Mouse (Mus musculus): ENCODE data around the gene Gm6588. TPM values are rescaled to one million over a fixed set of nuclear protein-coding genes. Genes with fewer than 3 reads are reported as not detected.

Gm6588 gene
- polyA plus RNA-seq, 1 experiment from 2014 or later, result not detected

- no peak for ATAC-seq
- Histone ChIP-seq H3K36me3 (no peaks in the 10 kb centered on the region), H3K4me2 (replicated peaks) (no peak overlapping the region), H3K27ac (no peak overlapping the region), H3K27me3 (replicated peaks) (peaks cover 3% of the 10 kb centered on the region; the same call in 1 of the 2 replicates), H3K9me3 (no peaks in the 10 kb centered on the region), H3K4me3 (replicated peaks) (no peak overlapping the region), H3K4me1 (replicated peaks) (no peaks in the 10 kb centered on the region), H3K9ac (no peak overlapping the region)
- 47% methylated on average over 19 of the region's 19 CpGs for whole genome bisulfite sequencing
Measured at GRCm38 (mm10) chr5:112481946-112482410, 32.8 kb downstream of the Gm6588 start.

DNA sequence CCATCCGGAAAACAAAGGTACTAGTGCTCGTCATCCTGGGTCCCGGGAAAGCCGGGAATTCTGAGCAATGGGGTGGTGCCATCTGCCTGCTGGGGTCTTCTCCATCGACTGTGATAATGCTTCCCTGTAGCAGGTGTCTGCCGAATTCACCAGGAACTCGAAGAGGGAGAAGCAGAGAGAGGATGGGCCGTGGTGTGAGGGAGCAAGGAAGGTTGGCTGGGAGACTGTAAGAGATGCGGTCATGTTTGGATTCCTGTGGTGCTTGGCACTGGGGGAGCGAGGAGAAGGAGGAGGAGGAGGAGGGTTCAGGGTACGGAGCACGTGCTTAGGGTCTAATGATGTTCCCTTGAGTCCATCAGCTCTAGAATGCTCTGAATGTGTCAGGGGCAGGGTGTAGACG is 33.3 kb downstream of the Gm6588 start:
- H3K27ac ChIP-seq, result no peak overlapping the region
- 69% methylated on average over 13 of the region's 13 CpGs for WGBS
- ATAC-seq, result no peak
- no peak overlapping the region for H3K4me2 ChIP-seq (replicated peaks)
- H3K9ac ChIP-seq, result no peak overlapping the region
- H3K27me3 ChIP-seq (replicated peaks), result peaks cover 3% of the 10 kb centered on the region; the same call in 1 of the 2 replicates
- H3K9me3 ChIP-seq, result no peaks in the 10 kb centered on the region
- no peaks in the 10 kb centered on the region for H3K36me3 ChIP-seq
- H3K4me1 ChIP-seq (replicated peaks), result no peaks in the 10 kb centered on the region
- no peak overlapping the region for H3K4me3 ChIP-seq (replicated peaks)

DNA sequence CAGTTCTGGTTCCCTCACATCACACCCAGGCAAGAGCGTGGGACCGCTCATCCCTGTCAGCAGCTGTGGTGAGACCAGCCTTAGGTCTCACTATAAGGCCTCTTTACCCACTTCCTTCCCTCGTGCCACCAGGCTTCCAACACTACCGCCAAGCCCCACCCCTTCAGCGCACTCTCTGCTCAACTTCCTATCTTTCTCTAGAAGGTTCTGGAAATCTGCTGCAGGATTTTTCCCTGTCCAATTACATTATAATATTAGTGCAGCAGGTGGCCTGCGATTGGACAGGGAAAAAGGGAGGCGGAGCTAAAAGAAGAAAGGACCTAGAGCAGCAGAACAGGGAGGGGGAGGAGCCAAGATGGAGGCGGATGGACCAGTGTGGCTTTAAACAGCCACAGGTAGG is 33.8 kb downstream of the Gm6588 start:
- no peak overlapping the region for H3K4me3 ChIP-seq (replicated peaks)
- H3K9me3 ChIP-seq, result no peaks in the 10 kb centered on the region
- no peaks in the 10 kb centered on the region for H3K36me3 ChIP-seq
- H3K4me2 ChIP-seq (replicated peaks), result no peak overlapping the region
- H3K27ac ChIP-seq, result no peak overlapping the region
- 78% methylated on average over 8 of the region's 8 CpGs for WGBS
- H3K4me1 ChIP-seq (replicated peaks), result no peaks in the 10 kb centered on the region
- H3K27me3 ChIP-seq (replicated peaks), result peaks cover 2% of the 10 kb centered on the region; the same call in 1 of the 2 replicates
- ATAC-seq, result no peak
- H3K9ac ChIP-seq, result no peak overlapping the region

- no peak overlapping the region for H3K9ac ChIP-seq
- no peaks in the 10 kb centered on the region for H3K36me3 ChIP-seq
- H3K4me1 ChIP-seq (replicated peaks), result no peaks in the 10 kb centered on the region
- H3K27ac ChIP-seq, result no peak overlapping the region
- H3K27me3 ChIP-seq (replicated peaks), result no peaks in the 10 kb centered on the region; the same call in 1 of the 2 replicates
- H3K9me3 ChIP-seq, result no peaks in the 10 kb centered on the region
- 0 out of 2 replicates have a peak, but pooled peaks have one; percentile 31 for ATAC-seq
- H3K4me3 ChIP-seq (replicated peaks), result no peak overlapping the region
- 31% methylated on average over 13 of the region's 13 CpGs for WGBS
- no peak overlapping the region for H3K4me2 ChIP-seq (replicated peaks)
Measured at GRCm38 (mm10) chr5:112484924-112485715, 35.9 kb downstream of the Gm6588 start.

DNA sequence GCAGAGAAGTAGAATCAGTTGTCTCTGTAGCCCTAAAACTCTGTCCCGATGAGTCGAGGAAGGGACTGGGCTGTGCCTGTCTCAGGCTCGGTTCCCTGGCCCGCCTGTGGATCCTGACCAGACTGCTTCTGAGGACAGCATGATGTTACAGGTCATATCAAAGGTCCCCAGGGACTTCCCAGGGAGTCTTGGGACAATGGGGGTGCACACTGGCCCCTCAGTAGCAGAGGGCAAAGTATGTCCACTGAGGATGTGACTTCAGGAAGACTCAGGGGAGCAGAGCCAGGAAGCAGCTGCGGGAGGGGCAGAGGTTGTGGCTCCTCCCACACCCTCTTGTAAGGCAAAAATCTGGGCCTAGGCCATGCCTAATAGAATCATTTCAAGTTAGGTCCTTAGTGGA is 37.2 kb downstream of the Gm6588 start:
- ATAC-seq, result no peak

GRCm38 (mm10) chr5:112487504-112487903 is 38.3 kb downstream of the Gm6588 start:
- Histone ChIP-seq H3K27ac (no peak overlapping the region), H3K9ac (no peak overlapping the region), H3K36me3 (no peaks in the 10 kb centered on the region), H3K9me3 (no peaks in the 10 kb centered on the region), H3K4me2 (replicated peaks) (no peak overlapping the region), H3K4me1 (replicated peaks) (no peaks in the 10 kb centered on the region), H3K27me3 (replicated peaks) (no peaks in the 10 kb centered on the region; the same call in 1 of the 2 replicates), H3K4me3 (replicated peaks) (no peak overlapping the region)
- no peak for ATAC-seq
- 86% methylated on average over 1 of the region's 1 CpGs for WGBS

More for the DNA sequence above, 37.2 kb downstream of the Gm6588 start:
- no peak overlapping the region for H3K27ac ChIP-seq
- H3K36me3 ChIP-seq, result no peaks in the 10 kb centered on the region
- H3K27me3 ChIP-seq (replicated peaks), result no peaks in the 10 kb centered on the region; the same call in 1 of the 2 replicates
- no peak overlapping the region for H3K4me3 ChIP-seq (replicated peaks)
- no peak overlapping the region for H3K4me2 ChIP-seq (replicated peaks)
- no peak overlapping the region for H3K9ac ChIP-seq
- no peaks in the 10 kb centered on the region for H3K9me3 ChIP-seq
- H3K4me1 ChIP-seq (replicated peaks), result no peaks in the 10 kb centered on the region
- WGBS, result 67% methylated on average over 5 of the region's 5 CpGs

DNA sequence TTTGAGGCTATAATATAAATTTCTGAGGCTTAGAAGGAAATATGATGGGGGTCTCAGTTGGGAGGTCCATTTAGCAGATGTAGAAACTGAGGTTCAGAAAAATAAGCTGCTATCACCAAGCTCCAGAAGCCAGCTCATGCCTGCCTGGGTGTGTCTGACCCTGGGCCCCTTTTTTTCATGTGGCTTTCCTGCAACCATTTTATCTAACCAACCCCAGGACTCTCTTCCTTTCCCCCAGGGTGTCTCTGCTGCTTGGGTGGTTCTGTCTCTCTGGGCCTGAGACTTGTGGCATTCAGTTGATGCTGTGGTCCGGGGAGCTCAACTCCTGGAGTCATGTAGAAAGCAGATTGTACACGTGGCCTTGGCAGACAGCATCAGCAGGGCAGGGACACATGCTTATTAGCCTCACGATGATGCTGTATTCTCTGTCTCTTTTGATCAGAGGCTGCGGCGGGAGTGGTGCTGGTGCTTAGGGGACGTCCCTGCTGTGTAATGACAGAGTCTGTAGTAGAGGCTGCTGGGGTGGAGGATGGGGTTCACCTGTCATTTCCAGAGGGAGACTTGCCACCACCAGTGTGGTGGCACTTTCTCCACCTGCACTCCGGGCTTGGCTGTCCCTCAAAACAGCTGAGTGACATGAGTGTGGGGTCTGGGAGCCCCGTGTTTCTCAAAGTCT is 39.0 kb downstream of the Gm6588 start:
- Histone ChIP-seq H3K4me1 (replicated peaks) (no peaks in the 10 kb centered on the region), H3K27ac (no peak overlapping the region), H3K9ac (no peak overlapping the region), H3K27me3 (replicated peaks) (no peaks in the 10 kb centered on the region; the same call in 1 of the 2 replicates), H3K4me3 (replicated peaks) (no peak overlapping the region), H3K4me2 (replicated peaks) (no peak overlapping the region), H3K9me3 (no peaks in the 10 kb centered on the region), H3K36me3 (no peaks in the 10 kb centered on the region)
- ATAC-seq, result no peak
- 70% methylated on average over 8 of the region's 8 CpGs for WGBS

DNA sequence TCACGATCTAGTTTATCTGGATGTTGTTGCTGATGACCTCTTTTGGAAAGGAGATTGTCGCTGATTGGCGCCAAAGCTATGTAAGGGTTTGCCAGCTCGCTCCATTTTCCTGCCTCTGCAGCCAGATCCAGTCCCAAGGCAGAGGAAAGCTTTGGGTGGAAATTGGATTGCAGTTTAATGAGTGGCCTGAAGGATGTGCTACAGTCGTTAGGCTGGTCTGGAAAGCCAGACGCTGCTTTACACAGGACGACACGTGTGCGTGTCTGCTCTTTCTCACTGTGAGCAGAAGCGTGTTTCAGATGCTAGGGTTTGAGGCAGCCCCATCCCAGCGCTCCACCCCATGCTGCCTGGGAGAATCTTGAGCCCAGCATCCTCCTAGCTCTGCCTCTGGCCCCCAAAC is 42.3 kb downstream of the Gm6588 start:
- Histone ChIP-seq H3K9ac (no peak overlapping the region), H3K4me2 (replicated peaks) (no peak overlapping the region), H3K9me3 (no peaks in the 10 kb centered on the region), H3K27me3 (replicated peaks) (no peaks in the 10 kb centered on the region), H3K4me3 (replicated peaks) (no peak overlapping the region), H3K36me3 (no peaks in the 10 kb centered on the region), H3K4me1 (replicated peaks) (no peaks in the 10 kb centered on the region), H3K27ac (no peak overlapping the region)
- 51% methylated on average over 11 of the region's 11 CpGs for WGBS
- no peak for ATAC-seq

- no peak overlapping the region for H3K4me3 ChIP-seq (replicated peaks)
- peak overlapping the region; percentile 20; the same call in 1 of the 2 replicates for H3K4me2 ChIP-seq (replicated peaks)
- 31% methylated on average over 11 of the region's 11 CpGs for WGBS
- ATAC-seq, result peak; percentile 70
- no peak overlapping the region for H3K9ac ChIP-seq
- H3K27me3 ChIP-seq (replicated peaks), result no peaks in the 10 kb centered on the region
- no peak overlapping the region for H3K27ac ChIP-seq
- no peaks in the 10 kb centered on the region for H3K36me3 ChIP-seq
- H3K4me1 ChIP-seq (replicated peaks), result no peaks in the 10 kb centered on the region
- H3K9me3 ChIP-seq, result no peaks in the 10 kb centered on the region
Measured at GRCm38 (mm10) chr5:112493492-112493891, 44.3 kb downstream of the Gm6588 start.

DNA sequence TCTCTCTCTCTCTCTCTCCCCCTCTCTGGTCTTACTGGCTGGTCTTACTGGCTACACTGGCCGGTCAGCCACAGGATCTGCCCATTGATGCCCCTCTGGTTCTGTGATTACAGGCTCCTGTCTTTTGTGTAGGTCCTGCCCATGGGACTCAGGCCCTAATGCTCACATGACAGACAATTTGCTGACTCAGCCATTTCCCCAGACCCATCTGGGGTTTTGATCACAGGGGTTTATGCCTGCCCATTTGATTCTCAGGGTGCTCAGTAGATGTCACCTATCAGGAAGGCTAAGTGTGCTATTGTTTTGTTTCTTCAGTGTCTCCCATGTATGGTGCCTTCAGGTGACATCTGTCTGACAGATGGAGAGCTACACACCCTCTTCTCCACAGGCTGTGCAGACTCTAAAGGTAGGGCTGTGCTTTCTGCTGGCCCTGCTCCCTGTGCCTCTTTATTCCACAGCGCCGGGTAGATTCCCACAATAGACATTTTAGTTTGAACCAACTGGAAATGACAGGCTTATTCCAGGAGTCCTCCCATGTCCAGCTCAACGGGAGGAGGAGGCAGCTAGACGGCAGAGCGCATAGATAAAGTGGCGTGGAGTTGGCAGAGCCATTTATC is 47.6 kb downstream of the Gm6588 start:
- Histone ChIP-seq H3K27ac (no peak overlapping the region), H3K27me3 (replicated peaks) (no peaks in the 10 kb centered on the region), H3K9me3 (no peaks in the 10 kb centered on the region), H3K4me3 (replicated peaks) (no peak overlapping the region), H3K4me2 (replicated peaks) (no peak overlapping the region), H3K36me3 (no peaks in the 10 kb centered on the region), H3K9ac (no peak overlapping the region), H3K4me1 (replicated peaks) (no peaks in the 10 kb centered on the region)
- 78% methylated on average over 7 of the region's 7 CpGs for WGBS
- no peak for ATAC-seq

- Histone ChIP-seq H3K27ac (peak overlapping the region; percentile 55), H3K36me3 (no peaks in the 10 kb centered on the region), H3K27me3 (replicated peaks) (no peaks in the 10 kb centered on the region), H3K4me3 (replicated peaks) (no peak overlapping the region), H3K9me3 (no peaks in the 10 kb centered on the region), H3K4me1 (replicated peaks) (no peaks in the 10 kb centered on the region), H3K4me2 (replicated peaks) (peak overlapping the region; percentile 19; the same call in 1 of the 2 replicates), H3K9ac (no peak overlapping the region)
- peak; percentile 91 for ATAC-seq
- WGBS, result 60% methylated on average over 13 of the region's 13 CpGs
Measured at GRCm38 (mm10) chr5:112498921-112499917, 50.0 kb downstream of the Gm6588 start.
